Mouse (Mus musculus): Measurements from ENCODE around the gene Krt77. TPM values are rescaled to one million over a fixed set of nuclear protein-coding genes. Genes with fewer than 3 reads are reported as not detected.

Krt77 gene
- polyA plus RNA-seq, 1 experiment: 9.1 TPM

- no peak for DNase-seq (ENCODE audit: extremely low spot score in 1 of 2, low spot score in 1 of 2)
Observed at GRCm38 (mm10) chr15:101843192-101843591, 26.3 kb downstream of the Krt77 start.

- DNase-seq (ENCODE audit: extremely low spot score in 1 of 2, low spot score in 1 of 2): peak in 1 of 2 experiments; percentile 37
Observed at GRCm38 (mm10) chr15:101834784-101835328, 34.6 kb downstream of the Krt77 start.

- DNase-seq (ENCODE audit: extremely low spot score in 1 of 2, low spot score in 1 of 2): no peak
Observed at GRCm38 (mm10) chr15:101833131-101833530, 36.4 kb downstream of the Krt77 start.

- DNase-seq (ENCODE audit: extremely low spot score in 1 of 2, low spot score in 1 of 2): no peak
Observed at GRCm38 (mm10) chr15:101829441-101829840, 40.1 kb downstream of the Krt77 start.

- DNase-seq (ENCODE audit: extremely low spot score in 1 of 2, low spot score in 1 of 2): no peak
Observed at GRCm38 (mm10) chr15:101821786-101822185, 47.7 kb downstream of the Krt77 start.

- DNase-seq (ENCODE audit: extremely low spot score in 1 of 2, low spot score in 1 of 2): no peak
Observed at GRCm38 (mm10) chr15:101817875-101818274, 51.6 kb downstream of the Krt77 start, which contains the start of gene Krt2. Krt2 (minus strand) TSS chr15:101818169.

Other genes starting within 250 kb of the Krt77 start
- gene Gm5414, start 241.5 kb downstream of the Krt77 start, polyA plus RNA-seq (2012; rRNA removed): not detected in 2 replicates
- not detected in 2 replicates for gene Gm5478, start 222.3 kb downstream of the Krt77 start, polyA plus RNA-seq (2012; rRNA removed)
- gene Krt6b, start 189.4 kb downstream of the Krt77 start, polyA plus RNA-seq (2012; rRNA removed): not detected in 2 replicates
- not detected in 2 replicates for gene Krt6a, start 175.4 kb downstream of the Krt77 start, polyA plus RNA-seq (2012; rRNA removed)
- 0.08 TPM in 1 of 2 replicates, not detected in the other for gene Krt5, start 156.8 kb downstream of the Krt77 start, polyA plus RNA-seq (2012; rRNA removed)
- not detected in 2 replicates for gene Krt71, start 126.6 kb downstream of the Krt77 start, polyA plus RNA-seq (2012; rRNA removed)
- 0.17 and 0.28 TPM in 2 replicates for gene Krt72, start 83.2 kb downstream of the Krt77 start, polyA plus RNA-seq (2012; rRNA removed)
- gene Krt73, start 67.4 kb downstream of the Krt77 start, polyA plus RNA-seq (2012; rRNA removed): 0.78 and 0.92 TPM in 2 replicates
- 0.02 TPM in 1 of 2 replicates, not detected in the other for gene Krt2, start 51.5 kb downstream of the Krt77 start, polyA plus RNA-seq (2012; rRNA removed)
- gene Krt1, start 18.9 kb downstream of the Krt77 start, polyA plus RNA-seq (2012; rRNA removed): 3.8 and 5.4 TPM in 2 replicates
- not detected in 2 replicates for gene Krt76, start 23.2 kb upstream of the Krt77 start, polyA plus RNA-seq (2012; rRNA removed)
- not detected in 2 replicates for gene Krt4, start 55.0 kb upstream of the Krt77 start, polyA plus RNA-seq (2012; rRNA removed)
- 0.34 TPM in 1 of 2 replicates, not detected in the other for gene Krt79, start 70.6 kb upstream of the Krt77 start, polyA plus RNA-seq (2012; rRNA removed)
- not detected in 2 replicates for gene Krt78, start 84.6 kb upstream of the Krt77 start, polyA plus RNA-seq (2012; rRNA removed)
- gene Krt8, start 134.8 kb upstream of the Krt77 start, polyA plus RNA-seq (2012; rRNA removed): 1.7 and 4.5 TPM in 2 replicates
- gene Krt18, start 158.5 kb upstream of the Krt77 start, polyA plus RNA-seq (2012; rRNA removed): 1.4 and 3.5 TPM in 2 replicates
- gene Eif4b, start 204.1 kb upstream of the Krt77 start, polyA plus RNA-seq (2012; rRNA removed): 108 and 115 TPM in 2 replicates
- gene Tns2, start 230.7 kb upstream of the Krt77 start, polyA plus RNA-seq (2012; rRNA removed): 28.0 and 29.5 TPM in 2 replicates